Mouse (Mus musculus): ENCODE measurements at regions not wholly inside any gene's neighbourhood (a gene's known extent, or its start where the extent isn't known, plus 50 kb on each side); places are given as distances from the start of the nearest gene placed in this dataset.

DNA sequence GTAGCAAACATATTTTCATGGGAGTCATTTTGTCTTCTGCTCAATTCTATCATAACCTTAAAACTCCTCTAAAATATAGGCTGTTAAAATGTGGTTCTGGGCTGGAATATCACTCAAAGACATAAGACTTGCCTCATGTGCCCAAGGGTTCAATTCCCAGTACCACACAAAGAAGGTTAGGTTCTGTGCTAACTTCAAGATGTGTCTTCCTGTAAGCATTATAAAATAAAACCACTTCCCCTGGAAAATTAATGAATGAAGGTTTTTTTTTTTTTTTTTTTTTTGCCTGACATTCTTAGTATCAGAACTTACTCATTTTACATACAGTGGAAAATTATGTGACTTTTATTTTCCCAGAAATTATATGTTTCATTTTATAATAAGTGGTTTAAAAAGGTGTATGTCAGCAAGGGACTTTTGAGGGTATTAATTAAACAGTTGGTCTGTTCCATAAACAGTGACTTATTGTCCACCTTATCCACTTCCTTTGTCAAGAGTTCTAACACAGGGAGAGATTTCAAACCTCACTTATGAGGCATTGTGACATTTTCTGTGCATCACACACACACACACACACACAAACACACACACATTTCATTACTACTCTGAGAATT, 1147.5 kb downstream of the Car8 start:
- no peak for DNase-seq

Measured in cerebellum, postnatal 10 days (tissue).